Mouse (Mus musculus): Measurements from ENCODE around the gene Neurod1. TPM values are rescaled to one million over a fixed set of nuclear protein-coding genes. Genes with fewer than 3 reads are reported as not detected.

Gene Neurod1
- polyA plus RNA-seq, 1 experiment = not detected

DNA sequence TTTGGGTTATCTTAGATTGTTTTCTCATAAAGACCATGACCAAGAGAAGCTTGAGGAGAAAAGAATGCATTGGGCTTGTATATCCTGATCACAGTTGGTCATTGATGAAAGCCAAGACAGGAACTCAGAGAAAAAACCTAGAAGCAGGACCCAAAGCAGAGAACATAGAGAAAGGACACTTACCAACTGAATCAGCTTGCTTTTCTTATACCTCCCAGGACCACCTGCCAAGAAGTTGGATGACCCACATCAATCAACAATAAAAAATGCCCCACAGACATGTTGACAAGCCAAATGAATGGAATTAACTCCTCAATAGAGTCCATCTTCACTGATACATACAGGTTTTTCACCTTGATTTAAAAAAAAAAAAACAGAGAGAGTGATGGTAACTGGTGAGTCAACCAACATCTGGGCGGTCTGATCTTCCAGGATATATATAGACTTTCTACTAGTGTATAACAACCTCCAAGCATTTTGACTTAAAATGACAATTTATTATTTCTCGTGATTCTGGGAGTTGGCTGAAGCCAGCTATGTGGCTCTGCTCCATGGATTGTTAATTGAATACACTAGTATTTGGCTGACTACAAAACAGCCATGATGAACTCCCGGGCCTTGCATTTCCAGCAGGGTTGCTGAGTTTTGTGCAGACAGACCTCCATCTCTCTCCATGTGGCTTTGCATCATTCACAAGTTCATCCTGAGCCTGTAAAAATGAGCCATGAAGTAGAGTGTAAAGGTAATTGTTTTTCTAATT, 12.5 kb downstream of the Neurod1 start:
- TF ChIP-seq POLR2A (IDR thresholded peaks at IDR 0.05; ENCODE audit: borderline replicate concordance, extremely low read depth, low read depth, low read length) = no peak
- WGBS = 79% methylated on average over 3 of the region's 3 CpGs
- no peak for DNase-seq
- Histone ChIP-seq H3K4me3 (replicated peaks; ENCODE audit: extremely low read depth, low read depth, low read length) (no peak overlapping the region), H3K4me1 (ENCODE audit: control insufficient read depth, insufficient read depth, low read length) (no peaks in the 10 kb centered on the region)

DNA sequence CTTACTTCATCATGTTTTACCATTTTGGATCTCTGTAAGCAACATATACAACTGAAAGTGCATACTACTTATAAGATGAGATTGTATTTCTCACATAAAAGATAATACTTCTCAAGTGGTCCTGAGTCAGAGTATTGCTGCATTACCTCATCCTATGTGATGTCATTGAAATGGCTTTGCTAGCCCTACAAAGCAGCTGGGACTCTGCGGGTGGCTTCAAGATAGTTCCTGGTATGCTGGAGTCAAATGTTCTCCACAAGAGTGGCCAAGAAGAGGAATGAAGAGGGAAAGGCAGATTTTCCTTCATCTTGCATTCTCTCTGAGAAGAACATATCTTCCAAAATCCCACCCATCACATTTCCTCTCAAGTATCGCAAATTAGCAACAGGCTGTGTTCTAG, 13.2 kb downstream of the Neurod1 start:
- no peak for DNase-seq
- TF ChIP-seq POLR2A (IDR thresholded peaks at IDR 0.05; ENCODE audit: borderline replicate concordance, extremely low read depth, low read depth, low read length) (no peak), CTCF (IDR thresholded peaks at IDR 0.05; ENCODE audit: insufficient read depth, low read length) (no peak)
- 95% methylated on average over 2 of the region's 2 CpGs for WGBS
- no peaks in the 10 kb centered on the region for H3K4me1 ChIP-seq (ENCODE audit: control insufficient read depth, insufficient read depth, low read length)
- H3K4me3 ChIP-seq (replicated peaks; ENCODE audit: extremely low read depth, low read depth, low read length) = no peak overlapping the region

DNA sequence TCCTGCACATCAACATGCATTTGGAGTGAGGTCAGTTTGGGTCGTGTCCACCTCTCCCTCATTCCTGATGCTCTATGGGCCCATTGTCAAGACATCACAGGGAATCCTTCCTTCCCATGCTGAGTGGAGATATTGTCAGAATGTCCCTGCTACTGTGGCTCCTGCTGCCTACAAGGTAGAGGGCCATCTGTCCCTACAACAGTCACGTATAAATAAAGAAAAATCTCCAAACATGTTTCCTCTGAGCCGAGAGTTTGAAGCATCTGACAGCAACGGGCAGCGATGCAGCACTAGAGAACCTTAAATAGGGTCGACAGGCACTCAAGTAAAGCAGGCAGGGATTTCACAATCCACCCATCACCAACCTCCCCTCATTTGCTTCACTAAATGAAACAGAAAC, 13.6 kb downstream of the Neurod1 start:
- TF ChIP-seq POLR2A (IDR thresholded peaks at IDR 0.05; ENCODE audit: borderline replicate concordance, extremely low read depth, low read depth, low read length) (no peak), CTCF (IDR thresholded peaks at IDR 0.05; ENCODE audit: insufficient read depth, low read length) (no peak)
- WGBS = 71% methylated on average over 6 of the region's 6 CpGs
- no peak for DNase-seq

DNA sequence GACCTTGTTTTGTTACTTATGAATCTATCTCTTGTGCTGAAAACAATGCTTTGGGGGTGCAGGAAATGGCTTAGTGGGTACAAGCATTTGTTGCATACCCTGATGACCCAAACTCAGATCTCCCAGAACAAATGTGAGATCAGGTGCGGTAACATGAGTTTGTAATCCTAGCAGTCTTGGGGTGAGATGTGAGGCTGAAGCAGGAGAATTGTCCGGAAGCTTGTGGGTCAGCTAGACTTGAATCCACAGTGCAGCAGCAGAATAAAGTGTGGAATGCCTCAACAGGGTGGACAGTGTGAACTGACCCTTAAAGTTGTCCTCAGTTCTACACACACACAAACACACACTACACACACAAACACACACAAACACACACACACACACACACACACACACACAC, 14.3 kb downstream of the Neurod1 start:
- Histone ChIP-seq H3K4me1 (ENCODE audit: control insufficient read depth, insufficient read depth, low read length) (no peaks in the 10 kb centered on the region), H3K4me3 (replicated peaks; ENCODE audit: extremely low read depth, low read depth, low read length) (no peak overlapping the region)
- WGBS = 90% methylated on average over 2 of the region's 2 CpGs
- no peak for DNase-seq
- TF ChIP-seq POLR2A (IDR thresholded peaks at IDR 0.05; ENCODE audit: borderline replicate concordance, extremely low read depth, low read depth, low read length) (no peak), CTCF (IDR thresholded peaks at IDR 0.05; ENCODE audit: insufficient read depth, low read length) (no peak)

More for the DNA sequence above, 13.6 kb downstream of the Neurod1 start:
- H3K4me3 ChIP-seq (replicated peaks; ENCODE audit: extremely low read depth, low read depth, low read length) = no peak overlapping the region
- no peaks in the 10 kb centered on the region for H3K4me1 ChIP-seq (ENCODE audit: control insufficient read depth, insufficient read depth, low read length)

DNA sequence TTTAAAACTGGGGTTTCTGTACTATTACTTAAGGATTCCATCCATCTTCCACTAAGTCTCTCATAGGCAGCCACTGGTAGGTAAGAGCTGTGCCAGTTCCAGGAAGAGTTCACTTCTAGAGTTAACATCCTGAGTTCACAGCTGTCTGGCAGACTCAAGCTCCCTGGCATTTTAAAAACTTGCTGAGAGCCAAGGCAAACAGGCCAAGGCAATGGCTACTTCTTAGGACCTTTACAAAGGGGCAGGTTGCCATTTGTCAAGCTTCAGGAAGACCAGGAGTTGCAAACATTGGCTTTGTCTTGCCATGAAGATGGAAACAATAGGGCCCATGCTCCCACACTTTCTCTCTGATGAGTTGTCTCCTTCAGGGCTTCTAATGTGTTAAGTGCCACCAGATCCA, 26.5 kb downstream of the Neurod1 start:
- no peak overlapping the region for H3K4me3 ChIP-seq (replicated peaks; ENCODE audit: extremely low read depth, low read depth, low read length)
- no peak for TF ChIP-seq POLR2A (IDR thresholded peaks at IDR 0.05; ENCODE audit: borderline replicate concordance, extremely low read depth, low read depth, low read length)
- TF ChIP-seq CTCF (IDR thresholded peaks at IDR 0.05; ENCODE audit: insufficient read depth, low read length) = no peak
- no peaks in the 10 kb centered on the region; the same call in 1 of the 2 replicates for H3K4me1 ChIP-seq (ENCODE audit: control insufficient read depth, insufficient read depth, low read length)
- DNase-seq = no peak

DNA sequence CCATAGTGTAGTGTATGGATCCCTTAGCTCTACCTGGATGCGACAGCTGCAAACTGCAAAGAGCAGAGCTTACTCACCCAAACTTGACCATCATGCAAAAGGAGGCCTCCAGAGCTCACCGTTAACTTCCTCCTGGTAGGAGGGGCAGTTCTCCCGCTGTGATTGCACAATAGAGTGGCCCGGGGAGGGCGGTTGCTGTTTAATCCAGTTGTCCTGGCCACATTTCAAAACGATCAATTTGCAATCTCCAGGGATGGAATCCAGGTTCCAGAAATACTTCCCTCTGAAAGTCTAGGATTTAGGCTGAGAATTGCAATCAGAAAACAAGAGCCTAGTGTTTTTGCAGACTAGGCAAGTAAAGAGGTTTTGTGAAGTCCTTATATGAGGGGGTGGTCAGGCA, 26.9 kb downstream of the Neurod1 start:
- DNase-seq = peak; percentile 14
- Histone ChIP-seq H3K4me3 (replicated peaks; ENCODE audit: extremely low read depth, low read depth, low read length) (no peak overlapping the region), H3K4me1 (ENCODE audit: control insufficient read depth, insufficient read depth, low read length) (no peaks in the 10 kb centered on the region; the same call in 1 of the 2 replicates)
- no peak for TF ChIP-seq CTCF (IDR thresholded peaks at IDR 0.05; ENCODE audit: insufficient read depth, low read length)
- no peak for TF ChIP-seq POLR2A (IDR thresholded peaks at IDR 0.05; ENCODE audit: borderline replicate concordance, extremely low read depth, low read depth, low read length)
- WGBS = 11% methylated on average over 6 of the region's 6 CpGs

DNA sequence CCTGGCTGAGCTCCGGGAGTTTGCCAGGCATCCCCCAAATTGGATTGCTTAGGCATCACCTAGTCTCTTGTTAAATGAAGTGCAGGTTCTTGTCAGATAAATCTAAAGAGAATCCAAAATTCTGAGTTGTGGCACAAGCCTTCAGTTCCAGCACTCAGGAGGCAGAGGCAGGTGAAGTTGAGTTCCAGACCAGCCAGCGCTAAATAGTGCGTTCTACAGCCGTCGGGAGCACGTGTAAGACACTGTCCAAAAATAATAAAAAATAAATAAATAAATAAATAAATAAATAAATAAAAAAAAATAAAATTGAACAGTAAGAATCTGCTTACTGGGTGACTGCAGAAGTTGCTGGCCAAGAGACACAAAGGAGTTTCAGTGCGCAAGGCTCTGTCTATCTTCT, 27.4 kb downstream of the Neurod1 start:
- WGBS = 24% methylated on average over 7 of the region's 7 CpGs
- TF ChIP-seq CTCF (IDR thresholded peaks at IDR 0.05; ENCODE audit: insufficient read depth, low read length) (no peak), POLR2A (IDR thresholded peaks at IDR 0.05; ENCODE audit: borderline replicate concordance, extremely low read depth, low read depth, low read length) (no peak)
- Histone ChIP-seq H3K4me3 (replicated peaks; ENCODE audit: extremely low read depth, low read depth, low read length) (no peak overlapping the region), H3K4me1 (ENCODE audit: control insufficient read depth, insufficient read depth, low read length) (no peaks in the 10 kb centered on the region; the same call in 1 of the 2 replicates)
- no peak for DNase-seq

DNA sequence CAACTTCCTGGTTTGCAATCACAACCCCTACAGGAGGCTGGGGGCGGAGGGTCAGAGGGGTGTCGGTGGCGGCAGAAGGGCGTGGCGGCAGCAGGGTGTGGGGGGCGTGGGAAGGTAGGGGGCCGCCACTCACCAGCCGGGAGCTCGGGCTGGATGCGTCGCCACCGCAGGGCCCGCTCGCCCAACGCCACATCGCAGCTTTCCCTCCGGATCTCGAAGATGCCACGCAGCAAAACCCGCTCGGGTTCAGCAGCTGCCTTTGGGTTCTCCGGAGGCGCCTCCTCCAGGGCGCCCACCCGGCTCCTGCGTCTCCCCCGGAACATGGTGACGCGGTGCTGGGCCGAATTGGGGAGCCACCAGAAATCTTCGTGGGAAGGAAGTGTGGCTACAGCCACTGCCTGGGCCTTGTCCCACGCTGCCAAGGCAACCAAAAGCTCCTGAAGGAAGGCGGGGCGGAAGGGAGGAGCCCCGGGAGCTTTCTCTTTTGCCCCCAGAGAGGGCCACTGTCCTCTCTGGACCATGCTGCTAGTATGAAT, 27.9 kb downstream of the Neurod1 start:
- peak overlapping the region; percentile 46 for H3K4me3 ChIP-seq (replicated peaks; ENCODE audit: extremely low read depth, low read depth, low read length)
- WGBS = under 1% methylated on average over 35 of the region's 35 CpGs
- H3K4me1 ChIP-seq (ENCODE audit: control insufficient read depth, insufficient read depth, low read length) = no peaks in the 10 kb centered on the region; the same call in 1 of the 2 replicates
- TF ChIP-seq POLR2A (IDR thresholded peaks at IDR 0.05; ENCODE audit: borderline replicate concordance, extremely low read depth, low read depth, low read length) = no peak
- no peak for TF ChIP-seq CTCF (IDR thresholded peaks at IDR 0.05; ENCODE audit: insufficient read depth, low read length)
- peak; percentile 19 for DNase-seq

DNA sequence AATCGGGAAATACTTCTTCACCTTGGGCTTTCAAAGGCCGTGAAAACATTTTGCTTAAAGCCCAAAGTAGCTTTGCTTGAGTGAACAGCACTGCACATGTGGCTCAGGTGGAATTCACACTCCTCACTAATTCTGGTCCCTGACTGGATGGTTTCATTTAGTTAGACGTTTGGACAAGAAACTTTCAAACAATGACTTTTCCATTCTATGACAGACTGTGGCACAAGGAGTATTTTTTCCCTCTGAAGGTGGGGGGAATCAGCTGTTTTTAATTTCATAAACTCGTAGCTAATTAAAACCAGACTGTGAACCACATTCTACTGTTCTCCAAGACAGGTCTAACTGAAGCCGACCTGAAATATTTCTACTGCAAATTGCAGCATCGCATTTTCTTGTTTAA, 28.5 kb downstream of the Neurod1 start:
- H3K4me3 ChIP-seq (replicated peaks; ENCODE audit: extremely low read depth, low read depth, low read length) = no peak overlapping the region
- DNase-seq = no peak
- no peak for TF ChIP-seq POLR2A (IDR thresholded peaks at IDR 0.05; ENCODE audit: borderline replicate concordance, extremely low read depth, low read depth, low read length)
- no peak for TF ChIP-seq CTCF (IDR thresholded peaks at IDR 0.05; ENCODE audit: insufficient read depth, low read length)
- no peaks in the 10 kb centered on the region; the same call in 1 of the 2 replicates for H3K4me1 ChIP-seq (ENCODE audit: control insufficient read depth, insufficient read depth, low read length)
- 32% methylated on average over 6 of the region's 6 CpGs for WGBS

DNA sequence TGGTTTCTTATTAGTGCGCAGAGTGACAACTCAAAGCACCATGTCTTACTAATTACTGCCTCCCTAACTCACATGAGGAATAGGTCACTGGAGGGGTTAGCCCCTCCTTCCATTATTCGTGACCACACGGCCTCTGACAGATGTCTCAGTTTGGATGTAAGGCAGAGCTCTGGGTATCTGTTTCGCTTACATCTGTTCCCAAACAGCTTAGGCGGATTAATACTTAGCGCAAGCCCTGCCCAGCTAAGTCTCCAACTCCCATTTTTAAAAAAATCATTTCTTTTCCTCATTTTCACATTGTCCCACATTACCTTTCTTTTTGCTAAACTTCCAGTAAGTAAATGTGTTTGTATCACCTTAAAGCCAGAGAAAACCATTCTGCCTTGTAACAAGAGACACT, 34.9 kb downstream of the Neurod1 start:
- Histone ChIP-seq H3K4me3 (replicated peaks; ENCODE audit: extremely low read depth, low read depth, low read length) (no peak overlapping the region), H3K4me1 (ENCODE audit: control insufficient read depth, insufficient read depth, low read length) (no peaks in the 10 kb centered on the region)
- 70% methylated on average over 6 of the region's 6 CpGs for WGBS
- no peak for DNase-seq
- TF ChIP-seq POLR2A (IDR thresholded peaks at IDR 0.05; ENCODE audit: borderline replicate concordance, extremely low read depth, low read depth, low read length) (no peak), CTCF (IDR thresholded peaks at IDR 0.05; ENCODE audit: insufficient read depth, low read length) (no peak)
